Mouse (Mus musculus): ENCODE measurements around the gene Arhgef3. TPM values are rescaled to one million over a fixed set of nuclear protein-coding genes. Genes with fewer than 3 reads are reported as not detected.

Gene Arhgef3
- polyA plus RNA-seq, 1 experiment from 2014 or later, result 6.6 TPM

- Histone ChIP-seq H3K4me2 (replicated peaks) (no peak overlapping the region), H3K27me3 (no peaks in the 10 kb centered on the region), H3K9me3 (replicated peaks) (no peaks in the 10 kb centered on the region), H3K9ac (no peak overlapping the region), H3K4me1 (0 out of 2 replicates have a peak, but pooled peaks cover 3% of the 10 kb centered on the region), H3K27ac (no peak overlapping the region), H3K4me3 (no peak overlapping the region), H3K36me3 (peaks cover 6% of the 10 kb centered on the region; the same call in 1 of the 2 replicates)
- 91% methylated on average over 5 of the region's 5 CpGs for WGBS
- no peak for ATAC-seq (ENCODE audit: low FRiP score)
These were observed 29.2 kb upstream of the Arhgef3 start for GRCm38 (mm10) chr14:27085471-27085870.

GRCm38 (mm10) chr14:27085999-27086398 is 28.7 kb upstream of the Arhgef3 start:
- 0 out of 2 replicates have a peak, but pooled peaks cover 3% of the 10 kb centered on the region for H3K4me1 ChIP-seq
- WGBS, result 78% methylated on average over 4 of the region's 4 CpGs
- no peaks in the 10 kb centered on the region for H3K27me3 ChIP-seq
- ATAC-seq (ENCODE audit: low FRiP score), result no peak
- no peak overlapping the region for H3K4me3 ChIP-seq
- no peak overlapping the region for H3K27ac ChIP-seq
- no peak overlapping the region for H3K9ac ChIP-seq
- H3K4me2 ChIP-seq (replicated peaks), result no peak overlapping the region
- H3K36me3 ChIP-seq, result peaks cover 6% of the 10 kb centered on the region; the same call in 1 of the 2 replicates
- no peaks in the 10 kb centered on the region for H3K9me3 ChIP-seq (replicated peaks)

GRCm38 (mm10) chr14:27094247-27094646 is 20.5 kb upstream of the Arhgef3 start:
- Histone ChIP-seq H3K4me2 (replicated peaks) (no peak overlapping the region), H3K4me3 (no peak overlapping the region), H3K27ac (0 out of 2 replicates have a peak overlapping the region, but pooled peaks have one; percentile 1), H3K27me3 (no peaks in the 10 kb centered on the region), H3K4me1 (peaks cover 2% of the 10 kb centered on the region; the same call in 1 of the 2 replicates), H3K9me3 (replicated peaks) (no peaks in the 10 kb centered on the region), H3K36me3 (peaks cover 5% of the 10 kb centered on the region), H3K9ac (no peak overlapping the region)
- ATAC-seq (ENCODE audit: low FRiP score), result 0 out of 2 replicates have a peak, but pooled peaks have one; percentile 43
- WGBS, result 54% methylated on average over 5 of the region's 5 CpGs

- no peak overlapping the region for H3K4me3 ChIP-seq
- peaks cover 2% of the 10 kb centered on the region; the same call in 1 of the 2 replicates for H3K4me1 ChIP-seq
- H3K9me3 ChIP-seq (replicated peaks), result no peaks in the 10 kb centered on the region
- ATAC-seq (ENCODE audit: low FRiP score), result no peak
- H3K4me2 ChIP-seq (replicated peaks), result no peak overlapping the region
- H3K36me3 ChIP-seq, result peaks cover 21% of the 10 kb centered on the region
- no peak overlapping the region for H3K27ac ChIP-seq
- no peak overlapping the region for H3K9ac ChIP-seq
- H3K27me3 ChIP-seq, result no peaks in the 10 kb centered on the region
- WGBS, result 73% methylated on average over 9 of the region's 9 CpGs
These were observed 18.6 kb upstream of the Arhgef3 start for GRCm38 (mm10) chr14:27096133-27096532.

- Histone ChIP-seq H3K4me2 (replicated peaks) (no peak overlapping the region), H3K4me1 (peaks cover 2% of the 10 kb centered on the region; the same call in 1 of the 2 replicates), H3K27me3 (no peaks in the 10 kb centered on the region), H3K9ac (no peak overlapping the region), H3K27ac (no peak overlapping the region), H3K9me3 (replicated peaks) (no peaks in the 10 kb centered on the region), H3K36me3 (peaks cover 27% of the 10 kb centered on the region), H3K4me3 (no peak overlapping the region)
- peak; percentile 44 for ATAC-seq (ENCODE audit: low FRiP score)
- 12% methylated on average over 3 of the region's 3 CpGs for WGBS
These were observed 17.9 kb upstream of the Arhgef3 start for GRCm38 (mm10) chr14:27096779-27097178.

GRCm38 (mm10) chr14:27101735-27102134 is 13.0 kb upstream of the Arhgef3 start:
- WGBS, result 64% methylated on average over 7 of the region's 7 CpGs
- H3K9ac ChIP-seq, result no peak overlapping the region
- H3K4me1 ChIP-seq, result peaks cover 16% of the 10 kb centered on the region
- H3K4me3 ChIP-seq, result no peak overlapping the region
- H3K27me3 ChIP-seq, result no peaks in the 10 kb centered on the region
- H3K27ac ChIP-seq, result no peak overlapping the region
- H3K36me3 ChIP-seq, result peaks cover 23% of the 10 kb centered on the region
- H3K9me3 ChIP-seq (replicated peaks), result no peaks in the 10 kb centered on the region
- no peak for ATAC-seq (ENCODE audit: low FRiP score)
- H3K4me2 ChIP-seq (replicated peaks), result no peak overlapping the region

GRCm38 (mm10) chr14:27102720-27103119 is 12.0 kb upstream of the Arhgef3 start:
- Histone ChIP-seq H3K4me1 (peaks cover 16% of the 10 kb centered on the region), H3K36me3 (peaks cover 23% of the 10 kb centered on the region), H3K9ac (no peak overlapping the region), H3K4me2 (replicated peaks) (no peak overlapping the region), H3K9me3 (replicated peaks) (no peaks in the 10 kb centered on the region), H3K27ac (no peak overlapping the region), H3K4me3 (no peak overlapping the region), H3K27me3 (no peaks in the 10 kb centered on the region)
- ATAC-seq (ENCODE audit: low FRiP score), result no peak
- 64% methylated on average over 6 of the region's 6 CpGs for WGBS

GRCm38 (mm10) chr14:27105731-27106457 is 8.8 kb upstream of the Arhgef3 start:
- H3K36me3 ChIP-seq, result peaks cover 8% of the 10 kb centered on the region; the same call in 1 of the 2 replicates
- no peaks in the 10 kb centered on the region for H3K27me3 ChIP-seq
- peaks cover 16% of the 10 kb centered on the region for H3K4me1 ChIP-seq
- no peak overlapping the region for H3K4me3 ChIP-seq
- no peak overlapping the region for H3K27ac ChIP-seq
- 59% methylated on average over 12 of the region's 12 CpGs for WGBS
- no peak overlapping the region for H3K9ac ChIP-seq
- no peak overlapping the region for H3K4me2 ChIP-seq (replicated peaks)
- ATAC-seq (ENCODE audit: low FRiP score), result no peak
- H3K9me3 ChIP-seq (replicated peaks), result no peaks in the 10 kb centered on the region

- H3K36me3 ChIP-seq, result no peaks in the 10 kb centered on the region
- no peak overlapping the region for H3K9ac ChIP-seq
- no peak overlapping the region for H3K27ac ChIP-seq
- no peak overlapping the region for H3K4me3 ChIP-seq
- peaks cover 9% of the 10 kb centered on the region for H3K4me1 ChIP-seq
- peaks cover 11% of the 10 kb centered on the region for H3K27me3 ChIP-seq
- no peak overlapping the region for H3K4me2 ChIP-seq (replicated peaks)
- no peaks in the 10 kb centered on the region for H3K9me3 ChIP-seq (replicated peaks)
- ATAC-seq (ENCODE audit: low FRiP score), result no peak
- 74% methylated on average over 6 of the region's 6 CpGs for whole genome bisulfite sequencing
These were observed 5.8 kb upstream of the Arhgef3 start for GRCm38 (mm10) chr14:27108748-27109504.

- Histone ChIP-seq H3K27ac (no peak overlapping the region), H3K9ac (peak overlapping the region; percentile 48; the same call in 1 of the 2 replicates), H3K4me3 (peak overlapping the region; percentile 48), H3K27me3 (peaks cover 51% of the 10 kb centered on the region), H3K4me1 (peaks cover 12% of the 10 kb centered on the region), H3K9me3 (replicated peaks) (no peaks in the 10 kb centered on the region), H3K36me3 (no peaks in the 10 kb centered on the region), H3K4me2 (replicated peaks) (peak overlapping the region; percentile 97)
- ATAC-seq (ENCODE audit: low FRiP score), result no peak
- 16% methylated on average over 11 of the region's 11 CpGs for WGBS
These were observed 569 bp downstream of the Arhgef3 start for GRCm38 (mm10) chr14:27115275-27115660.

GRCm38 (mm10) chr14:27115991-27116390 is 1.3 kb downstream of the Arhgef3 start:
- Histone ChIP-seq H3K4me1 (peaks cover 12% of the 10 kb centered on the region), H3K9ac (no peak overlapping the region), H3K4me3 (no peak overlapping the region), H3K4me2 (replicated peaks) (no peak overlapping the region), H3K9me3 (replicated peaks) (no peaks in the 10 kb centered on the region), H3K36me3 (no peaks in the 10 kb centered on the region), H3K27ac (no peak overlapping the region), H3K27me3 (peaks cover 51% of the 10 kb centered on the region)
- WGBS, result 80% methylated on average over 6 of the region's 6 CpGs
- ATAC-seq (ENCODE audit: low FRiP score), result no peak

- no peak overlapping the region for H3K4me3 ChIP-seq
- H3K27ac ChIP-seq, result no peak overlapping the region
- no peak for ATAC-seq (ENCODE audit: low FRiP score)
- peaks cover 12% of the 10 kb centered on the region for H3K4me1 ChIP-seq
- H3K9ac ChIP-seq, result no peak overlapping the region
- H3K4me2 ChIP-seq (replicated peaks), result no peak overlapping the region
- H3K36me3 ChIP-seq, result no peaks in the 10 kb centered on the region
- no peaks in the 10 kb centered on the region for H3K9me3 ChIP-seq (replicated peaks)
- H3K27me3 ChIP-seq, result peaks cover 51% of the 10 kb centered on the region
- WGBS, result 80% methylated on average over 4 of the region's 4 CpGs
These were observed 2.0 kb downstream of the Arhgef3 start for GRCm38 (mm10) chr14:27116577-27117165.

Data from hindbrain, embryonic 12.5 days (tissue).